Mouse (Mus musculus) intestine, embryonic 14.5 days (tissue): ENCODE measurements at regions not wholly inside any gene's neighbourhood (a gene's known extent, or its start where the extent isn't known, plus 50 kb on each side); places are given as distances from the start of the nearest gene placed in this dataset.

Source experiments
- ATAC-seq: fragments of 200-750 bp; cut with Nextera tagmentation; replicated peaks from 2 replicates; pipeline ENCODE4 v1.8.0; 2017; ENCODE audit warnings: low read depth, moderate number of reproducible peaks, moderate TSS enrichment, moderate library complexity; ENCODE audit not compliant: low FRiP score, low TSS enrichment
- DNase-seq: peaks from one replicate; pipeline ENCODE4 v3.0.0-alpha.2; 2018; ENCODE audit warnings: low spot score
- H3K27ac ChIP-seq: fragments of 300-500 bp; sonication (generic); 2 replicates; pipeline ENCODE4 v1.5.1; 2014; ENCODE audit warnings: low read depth, mild to moderate bottlenecking, control low read depth
- H3K27me3 ChIP-seq: fragments of 300-500 bp; sonication (generic); replicated peaks from 2 replicates; pipeline ENCODE4 v1.6.1; 2014; ENCODE audit warnings: low read length, control low read depth; ENCODE audit not compliant: control insufficient read depth, insufficient read depth
- H3K36me3 ChIP-seq: fragments of 300-500 bp; sonication (generic); 2 replicates; pipeline ENCODE4 v1.6.1; 2014; ENCODE audit warnings: low read length, control low read depth; ENCODE audit not compliant: control insufficient read depth, insufficient read depth
- H3K4me1 ChIP-seq: fragments of 300-500 bp; sonication (generic); replicated peaks from 2 replicates; pipeline ENCODE4 v1.6.1; 2014; ENCODE audit warnings: low read length, control low read depth, mixed read lengths; ENCODE audit not compliant: control insufficient read depth, insufficient read depth
- H3K4me2 ChIP-seq: fragments of 300-500 bp; sonication (generic); 2 replicates; pipeline ENCODE4 v1.6.1; 2014; ENCODE audit warnings: low read length
- H3K4me3 ChIP-seq: fragments of 300-500 bp; sonication (generic); 2 replicates; pipeline ENCODE4 v1.5.1; 2014; ENCODE audit warnings: low read depth, low read length, control low read depth, mixed read lengths
- H3K9ac ChIP-seq: fragments of 300-500 bp; sonication (generic); 2 replicates; pipeline ENCODE4 v1.6.1; 2014; ENCODE audit warnings: mild to moderate bottlenecking, low read length
- H3K9me3 ChIP-seq: fragments of 300-500 bp; sonication (generic); 2 replicates; pipeline ENCODE4 v1.6.1; 2016; ENCODE audit warnings: low read length, control low read depth; ENCODE audit not compliant: control insufficient read depth
- WGBS: fragments of 180-500 bp; shearing (Covaris S2); extraction: QIAGEN DNeasy Blood & Tissue Kit; methylation state at CpG from one replicate; pipeline ENCODE4 v1.1.7; 2014; 5-methylcytosine and 5-hydroxymethylcytosine counted together

DNA sequence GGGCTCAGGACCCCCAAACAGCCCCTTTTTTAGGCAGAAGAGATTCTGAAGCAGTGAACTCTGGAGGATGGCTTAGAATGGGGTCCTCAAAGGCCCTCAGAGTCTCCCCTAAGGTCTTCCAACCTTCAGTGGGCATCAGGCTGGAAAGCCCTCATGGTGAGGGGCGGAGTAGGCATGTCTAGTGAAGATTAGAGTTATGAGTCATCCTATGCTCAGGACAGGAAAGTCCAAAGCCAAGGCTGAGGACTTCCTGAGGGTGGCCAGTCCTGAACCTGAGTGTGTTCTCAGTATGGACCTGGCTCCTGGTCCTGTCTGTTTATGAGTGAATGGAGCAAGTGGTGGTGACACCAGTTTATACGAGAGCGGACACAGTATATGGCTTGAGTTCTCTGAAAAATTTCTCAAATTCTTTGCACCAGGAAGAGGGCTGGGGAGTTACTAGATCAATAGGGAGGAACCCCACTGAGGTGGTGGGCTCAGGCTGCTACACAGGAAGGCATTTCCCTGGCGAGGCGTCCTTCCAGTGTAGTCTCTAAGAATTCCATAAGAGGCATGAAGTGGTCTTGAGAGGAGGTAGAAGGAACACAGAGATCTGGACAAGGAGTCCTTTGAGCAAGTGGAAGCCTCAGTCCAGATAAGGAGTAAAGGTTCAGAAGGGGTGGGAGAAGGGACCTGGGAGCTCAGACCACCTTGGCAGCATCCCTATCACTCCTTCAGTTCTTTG lies 266.2 kb downstream of the Cyp26b1 start:
- no peak overlapping the region for H3K9ac ChIP-seq

DNA sequence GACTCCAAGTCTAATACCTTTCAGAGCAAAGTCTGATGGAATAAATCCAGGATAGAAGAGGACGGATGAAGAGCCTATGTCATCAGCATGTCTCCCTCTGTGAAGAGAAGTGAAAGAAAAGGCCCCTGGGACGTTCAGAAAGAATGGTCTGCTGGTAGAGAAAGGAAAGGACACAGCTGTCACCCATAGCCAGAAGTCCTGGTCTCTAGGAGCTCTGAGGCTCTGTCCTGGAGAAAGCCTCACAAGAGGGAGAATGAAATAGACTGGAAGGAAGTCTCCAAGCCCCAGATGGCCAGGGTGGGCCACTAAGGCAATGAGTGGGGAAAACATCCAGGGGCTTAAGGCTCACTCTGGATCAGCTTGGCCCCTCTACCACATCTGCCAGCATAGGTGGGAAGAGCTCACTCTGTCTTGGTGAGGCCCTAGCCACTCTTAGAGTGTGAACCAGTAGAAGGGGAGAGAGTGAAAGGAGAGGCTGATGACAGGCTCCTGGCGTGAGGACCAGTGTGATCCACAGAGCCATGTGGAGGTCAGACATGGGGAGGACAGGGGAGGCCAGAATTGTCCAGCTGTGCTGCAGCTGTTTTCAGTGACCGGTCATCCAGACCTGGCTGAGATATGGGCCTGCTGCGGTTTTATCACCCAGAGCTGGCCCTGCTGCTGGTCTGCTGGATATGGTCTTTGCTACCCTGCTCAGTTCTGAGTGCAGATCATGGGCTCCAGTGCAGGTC lies 268.2 kb downstream of the Cyp26b1 start:
- Histone ChIP-seq H3K9me3 (no peaks in the 10 kb centered on the region), H3K4me3 (no peak overlapping the region), H3K4me1 (no peaks in the 10 kb centered on the region), H3K9ac (no peak overlapping the region), H3K27me3 (no peaks in the 10 kb centered on the region), H3K4me2 (no peak overlapping the region), H3K27ac (no peak overlapping the region), H3K36me3 (no peaks in the 10 kb centered on the region)
- DNase-seq (no peak), ATAC-seq (no peak)
- 74% methylated on average over 5 of the region's 5 CpGs for WGBS

More for the DNA sequence above, 266.2 kb downstream of the Cyp26b1 start:
- no peak overlapping the region for H3K4me2 ChIP-seq
- no peaks in the 10 kb centered on the region for H3K27me3 ChIP-seq
- no peaks in the 10 kb centered on the region for H3K9me3 ChIP-seq
- H3K36me3 ChIP-seq: no peaks in the 10 kb centered on the region
- no peak overlapping the region for H3K4me3 ChIP-seq
- no peak overlapping the region for H3K27ac ChIP-seq
- 74% methylated on average over 5 of the region's 5 CpGs for WGBS
- DNase-seq: no peak
- no peak for ATAC-seq
- H3K4me1 ChIP-seq: no peaks in the 10 kb centered on the region

GRCm38 (mm10) chr6:84324185-84324584 lies 269.5 kb downstream of the Cyp26b1 start:
- Histone ChIP-seq H3K9me3 (no peaks in the 10 kb centered on the region), H3K4me3 (no peak overlapping the region), H3K27me3 (no peaks in the 10 kb centered on the region), H3K27ac (no peak overlapping the region), H3K9ac (no peak overlapping the region), H3K4me1 (no peaks in the 10 kb centered on the region), H3K36me3 (no peaks in the 10 kb centered on the region), H3K4me2 (no peak overlapping the region)
- DNase-seq: no peak
- 90% methylated on average over 4 of the region's 4 CpGs for WGBS
- no peak for ATAC-seq

- H3K4me1 ChIP-seq: no peaks in the 10 kb centered on the region; the same call in 1 of the 2 replicates
- no peak for DNase-seq
- H3K36me3 ChIP-seq: no peaks in the 10 kb centered on the region
- H3K27ac ChIP-seq: no peak overlapping the region
- 85% methylated on average over 4 of the region's 4 CpGs for WGBS
- no peak overlapping the region for H3K4me3 ChIP-seq
- H3K4me2 ChIP-seq: no peak overlapping the region
- H3K9ac ChIP-seq: no peak overlapping the region
- no peaks in the 10 kb centered on the region for H3K9me3 ChIP-seq
- ATAC-seq: no peak
- H3K27me3 ChIP-seq: no peaks in the 10 kb centered on the region
Observed at GRCm38 (mm10) chr6:84322528-84322927, 271.2 kb downstream of the Cyp26b1 start.

DNA sequence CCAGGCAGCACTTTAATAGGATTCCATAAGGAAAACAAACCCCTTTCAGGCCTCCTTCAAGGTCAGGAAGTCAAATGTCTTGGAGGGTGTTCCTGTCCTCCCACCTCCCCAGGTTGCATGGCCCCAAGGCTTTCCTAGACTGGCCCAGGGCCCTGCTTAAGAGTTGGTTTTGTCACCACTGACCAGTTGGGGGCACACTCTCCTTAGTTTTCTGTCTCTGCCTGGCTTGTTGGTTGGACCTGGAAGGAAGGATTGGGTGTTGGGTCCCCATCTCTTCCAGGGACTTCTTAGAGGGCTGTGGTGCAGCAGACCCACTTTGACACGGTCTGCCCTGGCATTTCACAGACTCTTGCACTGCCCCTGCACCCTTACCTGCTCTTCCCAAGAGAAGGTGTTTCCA lies 273.1 kb downstream of the Cyp26b1 start:
- no peak overlapping the region for H3K9ac ChIP-seq
- WGBS: 72% methylated on average over 1 of the region's 1 CpGs
- DNase-seq (no peak), ATAC-seq (no peak)
- H3K27ac ChIP-seq: no peak overlapping the region
- H3K9me3 ChIP-seq: no peaks in the 10 kb centered on the region
- H3K36me3 ChIP-seq: no peaks in the 10 kb centered on the region
- no peaks in the 10 kb centered on the region; the same call in 1 of the 2 replicates for H3K4me1 ChIP-seq
- no peak overlapping the region for H3K4me3 ChIP-seq
- H3K27me3 ChIP-seq: no peaks in the 10 kb centered on the region
- no peak overlapping the region for H3K4me2 ChIP-seq

DNA sequence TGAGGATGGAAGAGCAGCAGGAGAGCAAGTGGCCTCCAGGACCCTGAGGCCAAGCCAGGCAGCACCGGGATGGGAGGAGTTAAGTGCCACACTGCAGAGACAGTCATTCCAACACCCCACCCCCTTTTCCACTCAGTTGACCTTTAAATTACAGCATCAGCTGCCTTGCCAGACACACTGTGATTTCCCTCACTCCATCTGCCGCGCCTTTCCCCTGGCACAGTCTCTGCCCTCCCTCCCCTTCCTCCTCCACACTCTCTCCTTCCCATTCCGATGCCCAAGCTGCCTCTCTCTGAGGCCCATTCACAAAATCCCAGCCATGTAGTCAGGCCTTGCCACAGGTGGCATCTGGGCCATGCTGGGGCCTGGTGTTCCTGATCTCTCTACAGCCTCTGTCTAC lies 274.9 kb downstream of the Cyp26b1 start:
- no peak for DNase-seq
- no peak overlapping the region for H3K4me2 ChIP-seq
- no peak overlapping the region for H3K27ac ChIP-seq
- H3K36me3 ChIP-seq: no peaks in the 10 kb centered on the region
- H3K9me3 ChIP-seq: no peaks in the 10 kb centered on the region
- no peaks in the 10 kb centered on the region for H3K27me3 ChIP-seq
- ATAC-seq: no peak
- whole genome bisulfite sequencing: 19% methylated on average over 4 of the region's 4 CpGs
- no peaks in the 10 kb centered on the region; the same call in 1 of the 2 replicates for H3K4me1 ChIP-seq
- no peak overlapping the region for H3K4me3 ChIP-seq
- H3K9ac ChIP-seq: no peak overlapping the region

- Histone ChIP-seq H3K27me3 (no peaks in the 10 kb centered on the region), H3K4me2 (no peak overlapping the region), H3K9ac (no peak overlapping the region), H3K36me3 (no peaks in the 10 kb centered on the region), H3K27ac (no peak overlapping the region), H3K4me1 (peaks cover 5% of the 10 kb centered on the region), H3K9me3 (no peaks in the 10 kb centered on the region), H3K4me3 (no peak overlapping the region)
- DNase-seq: no peak
- no peak for ATAC-seq
- WGBS: 79% methylated on average over 1 of the region's 1 CpGs
Observed at GRCm38 (mm10) chr6:84317026-84317425, 276.7 kb downstream of the Cyp26b1 start.

DNA sequence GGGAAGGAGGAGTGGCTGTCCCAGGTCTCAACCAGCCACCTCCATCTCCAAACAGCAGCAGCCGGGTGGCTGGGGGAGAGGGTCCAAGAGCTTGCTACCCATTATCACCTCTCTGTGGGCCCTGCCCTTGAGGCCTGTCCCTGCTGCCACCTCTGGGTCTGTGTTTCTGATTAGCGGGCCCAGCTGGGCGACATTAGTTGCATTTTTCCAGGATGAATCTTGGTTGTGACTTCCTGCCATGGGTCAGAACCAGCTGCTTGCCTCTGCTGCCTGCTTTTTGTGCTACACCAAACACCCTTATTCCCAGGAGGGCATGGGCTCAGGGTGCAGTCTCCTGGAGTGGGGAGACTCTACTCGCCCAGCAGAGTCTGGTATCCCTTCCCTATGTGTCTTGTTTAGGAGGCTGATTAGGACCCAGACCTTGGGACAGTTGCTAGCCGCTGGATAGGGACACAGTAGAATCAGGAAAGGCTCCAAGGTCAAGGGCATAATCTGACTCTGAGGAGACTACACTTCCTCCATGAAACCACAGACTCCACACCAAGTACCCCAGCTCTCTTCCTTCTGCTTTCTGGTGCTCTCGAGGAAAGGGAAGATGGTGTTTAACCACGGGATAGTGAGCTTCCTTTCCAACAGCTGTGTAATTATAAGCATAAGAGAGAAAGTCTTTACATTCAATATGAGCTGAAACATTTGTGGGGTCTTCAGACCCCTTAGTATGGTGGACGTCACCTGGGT lies 278.4 kb downstream of the Cyp26b1 start:
- H3K4me1 ChIP-seq: peaks cover 13% of the 10 kb centered on the region
- DNase-seq (no peak), ATAC-seq (no peak)
- no peaks in the 10 kb centered on the region for H3K27me3 ChIP-seq
- H3K4me2 ChIP-seq: no peak overlapping the region
- H3K36me3 ChIP-seq: no peaks in the 10 kb centered on the region
- 78% methylated on average over 8 of the region's 8 CpGs for WGBS
- H3K4me3 ChIP-seq: no peak overlapping the region
- H3K9ac ChIP-seq: no peak overlapping the region
- no peak overlapping the region for H3K27ac ChIP-seq
- H3K9me3 ChIP-seq: no peaks in the 10 kb centered on the region
